Mouse (Mus musculus) kidney, postnatal 36 days (tissue): ENCODE results near the gene Snrnp48.

Source experiments
- DNase-seq, 2 experiments: peaks; one replicate each; pipeline ENCODE4 v3.0.0; 2021 to 2022; ENCODE audit warnings: mixed read lengths in 2 of 2

Snrnp48 gene

GRCm38 (mm10) chr13:38204702-38205482 lies at the start of gene Snrnp48:
Gene Snrnp48, plus strand, starts transcription at chr13:38204938.
- DNase-seq, result peak; percentile 92 to 95

GRCm38 (mm10) chr13:38155523-38155922 lies 49.2 kb upstream of the Snrnp48 start:
- DNase-seq, result no peak

- DNase-seq, result no peak
These were observed 47.1 kb upstream of the Snrnp48 start for GRCm38 (mm10) chr13:38157635-38158034.

GRCm38 (mm10) chr13:38162002-38162401 lies 42.7 kb upstream of the Snrnp48 start:
- DNase-seq, result peak in 1 of 2 experiments; percentile 6

- DNase-seq, result peak in 1 of 2 experiments; percentile 31
These were observed 42.1 kb upstream of the Snrnp48 start for GRCm38 (mm10) chr13:38162668-38163067.

GRCm38 (mm10) chr13:38164932-38165331 lies 39.8 kb upstream of the Snrnp48 start:
- DNase-seq, result no peak

GRCm38 (mm10) chr13:38167056-38167455 lies 37.7 kb upstream of the Snrnp48 start:
- DNase-seq, result no peak

GRCm38 (mm10) chr13:38170707-38171144 lies 34.0 kb upstream of the Snrnp48 start:
- peak; percentile 54 to 68 for DNase-seq

- DNase-seq, result no peak
These were observed 11.3 kb upstream of the Snrnp48 start for GRCm38 (mm10) chr13:38193406-38193805.

GRCm38 (mm10) chr13:38201413-38201812 lies 3.3 kb upstream of the Snrnp48 start:
- DNase-seq, result no peak

- DNase-seq, result no peak
These were observed 567 bp upstream of the Snrnp48 start for GRCm38 (mm10) chr13:38204171-38204570.

- DNase-seq, result no peak
These were observed 6.4 kb downstream of the Snrnp48 start for GRCm38 (mm10) chr13:38211122-38211521.

- DNase-seq, result no peak
These were observed 13.9 kb downstream of the Snrnp48 start for GRCm38 (mm10) chr13:38218686-38219085.

GRCm38 (mm10) chr13:38220331-38220730 lies 15.6 kb downstream of the Snrnp48 start:
- DNase-seq, result no peak

GRCm38 (mm10) chr13:38230177-38230821 lies 25.6 kb downstream of the Snrnp48 start:
- DNase-seq, result no peak

GRCm38 (mm10) chr13:38232411-38232810 lies 27.7 kb downstream of the Snrnp48 start:
- no peak for DNase-seq

- no peak for DNase-seq
These were observed 28.3 kb downstream of the Snrnp48 start for GRCm38 (mm10) chr13:38232856-38233625.

GRCm38 (mm10) chr13:38234651-38235050 lies 29.9 kb downstream of the Snrnp48 start:
- DNase-seq, result no peak

- peak; percentile 11 to 36 for DNase-seq
These were observed 30.6 kb downstream of the Snrnp48 start for GRCm38 (mm10) chr13:38235370-38235769.

GRCm38 (mm10) chr13:38248151-38248550 lies 43.4 kb downstream of the Snrnp48 start:
- DNase-seq, result no peak

- no peak for DNase-seq
These were observed 46.5 kb downstream of the Snrnp48 start for GRCm38 (mm10) chr13:38251226-38251625.

GRCm38 (mm10) chr13:38253696-38254095 lies 49.0 kb downstream of the Snrnp48 start:
- peak in 1 of 2 experiments; percentile 3 for DNase-seq

GRCm38 (mm10) chr13:38258901-38259300 lies 54.2 kb downstream of the Snrnp48 start:
- DNase-seq, result no peak
